Mouse (Mus musculus) liver, adult (tissue): ENCODE data around the gene Snip1.

ENCODE experiments used
- GATA4 ChIP-seq: IDR thresholded peaks from 2 replicates; pipeline ENCODE4 v1.6.1; 2014; ENCODE audit warnings: mild to moderate bottlenecking, low read length; ENCODE audit not compliant: insufficient replicate concordance

Gene Snip1

DNA sequence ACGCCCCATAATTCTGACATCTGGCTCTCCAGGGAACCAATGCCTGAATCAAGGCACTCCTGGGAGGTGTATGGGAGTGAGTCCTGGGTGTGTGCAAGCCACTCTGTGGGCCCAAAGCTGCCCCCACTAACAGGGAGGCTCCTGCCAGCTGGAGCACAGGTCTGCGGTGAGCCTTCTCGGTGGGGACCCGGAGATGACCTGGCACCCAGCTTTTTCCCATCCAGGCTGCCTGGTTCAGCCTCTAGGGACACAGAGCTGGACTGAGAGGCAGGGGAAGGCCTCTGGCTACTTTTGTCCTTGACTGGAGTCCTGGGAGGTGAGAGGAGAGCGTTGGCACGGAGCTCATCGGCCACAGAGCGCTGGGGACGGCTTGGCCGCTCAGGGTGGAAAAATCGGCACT, 53.2 kb downstream of the Snip1 start:
- no peak for TF ChIP-seq GATA4

DNA sequence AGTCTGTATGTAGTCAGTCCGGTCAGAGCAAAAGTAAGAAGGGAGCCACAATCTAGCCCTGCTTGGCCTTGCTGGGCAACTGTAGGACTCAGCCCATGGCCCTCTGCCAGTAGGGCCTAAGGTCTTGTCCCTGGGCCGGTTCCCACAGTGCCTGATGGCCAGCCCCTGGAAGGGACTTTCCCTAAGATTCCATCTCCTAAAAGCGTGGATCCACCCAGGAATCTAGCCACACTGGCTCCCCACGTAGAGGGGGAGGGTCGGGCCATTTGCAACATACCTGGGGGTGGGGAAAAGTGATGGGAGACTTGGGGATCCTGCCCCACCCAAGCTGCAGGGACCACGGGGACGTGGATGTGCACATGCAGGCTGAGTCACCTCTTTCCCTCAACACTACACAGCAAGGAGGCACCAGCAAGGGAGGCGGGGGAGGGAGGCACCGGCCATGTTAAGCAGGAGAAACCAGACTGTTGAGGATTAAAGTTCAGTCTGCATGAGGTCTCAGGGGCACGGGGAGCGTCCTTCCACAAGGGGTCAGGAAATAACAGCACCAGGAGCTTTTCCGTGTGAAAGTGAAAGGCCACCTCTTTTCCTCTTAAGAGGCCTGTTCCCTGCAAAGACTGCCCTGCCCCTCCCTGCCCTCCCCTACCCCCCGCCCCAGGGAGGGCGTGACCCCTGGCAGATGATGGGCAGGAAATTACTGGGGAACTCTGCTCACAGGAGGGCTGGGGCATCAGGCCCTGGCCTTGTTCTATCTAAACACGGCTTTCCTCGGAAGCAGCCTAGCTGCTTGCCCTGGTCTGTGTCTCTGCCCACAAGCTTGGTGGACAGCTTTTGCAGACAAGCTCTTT, 56.2 kb downstream of the Snip1 start:
- no peak for TF ChIP-seq GATA4

DNA sequence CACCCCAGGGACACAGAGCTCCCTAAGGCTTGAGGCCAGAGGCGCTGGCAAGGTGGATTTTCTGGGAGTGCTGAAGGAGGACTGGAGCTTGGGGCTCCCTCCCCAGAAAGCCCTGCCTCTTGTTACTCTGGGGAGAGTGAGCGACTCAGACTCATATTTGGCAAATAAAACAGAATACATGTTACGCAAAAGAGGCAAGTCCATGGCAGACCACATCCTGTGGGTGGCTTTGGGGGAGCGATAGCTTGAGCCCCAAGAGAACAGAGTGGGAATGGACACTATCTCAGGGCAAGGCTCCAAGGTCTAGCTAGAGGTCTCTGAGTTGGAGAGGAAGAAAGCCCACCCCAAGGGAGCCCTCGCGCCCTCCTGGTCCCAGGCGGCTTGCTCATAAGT, 56.8 kb downstream of the Snip1 start:
- no peak for TF ChIP-seq GATA4
